Mouse (Mus musculus) CH12.LX (cell line): ENCODE measurements at regions not wholly inside any gene's neighbourhood (a gene's known extent, or its start where the extent isn't known, plus 50 kb on each side); places are given as distances from the start of the nearest gene placed in this dataset.

Experiments
- CHD2 ChIP-seq: IDR thresholded peaks from 2 replicates; pipeline ENCODE4 v1.6.1; 2011; ENCODE audit warnings: low read length, improper control_type of control experiment
- CTCF ChIP-seq, 2 experiments: IDR thresholded peaks in 1 of 2; conservative IDR thresholded peaks in 1 of 2; 2 replicates each; pipeline ENCODE4 v1.5.1; 2011 to 2012; ENCODE audit warnings: low read depth in 2 of 2, low read length in 2 of 2, improper control_type of control experiment in 1 of 2, inconsistent platforms in 1 of 2, mild to moderate bottlenecking in 1 of 2, moderate library complexity in 1 of 2
- MAX ChIP-seq: IDR thresholded peaks from 2 replicates; pipeline ENCODE4 v1.6.1; 2011; ENCODE audit warnings: low read length, improper control_type of control experiment
- MXI1 ChIP-seq: IDR thresholded peaks from 2 replicates; pipeline ENCODE4 v1.6.1; 2011; ENCODE audit warnings: mild to moderate bottlenecking, low read depth, low read length, improper control_type of control experiment
- NRF1 ChIP-seq: IDR thresholded peaks from 2 replicates; pipeline ENCODE4 v1.6.1; 2014; ENCODE audit warnings: low read depth, mild to moderate bottlenecking, inconsistent platforms, low read length, improper control_type of control experiment, moderate library complexity
- POLR2A ChIP-seq: IDR thresholded peaks from 2 replicates; pipeline ENCODE4 v1.6.1; 2011; ENCODE audit warnings: low read depth, mild to moderate bottlenecking, improper control_type of control experiment, low read length
- TCF12 ChIP-seq: IDR thresholded peaks from 2 replicates; pipeline ENCODE4 v1.6.1; 2014; ENCODE audit warnings: low read depth, mild to moderate bottlenecking, inconsistent platforms, low read length, improper control_type of control experiment
- USF1 ChIP-seq: IDR thresholded peaks from 2 replicates; pipeline ENCODE4 v1.6.1; 2014; ENCODE audit warnings: low read depth, mild to moderate bottlenecking, inconsistent platforms, low read length, improper control_type of control experiment

GRCm38 (mm10) chr1:61525881-61526280, 112.7 kb upstream of the Pard3b start:
- TF ChIP-seq TCF12: no peak
- TF ChIP-seq POLR2A: no peak
- TF ChIP-seq USF1: no peak
- TF ChIP-seq CTCF (conservative IDR thresholded peaks at IDR 0.05 in 1 of 2, IDR thresholded peaks at IDR 0.05 in 1 of 2; ENCODE audit: low read depth in 2 of 2, low read length in 2 of 2): no peak
- no peak for TF ChIP-seq CHD2
- TF ChIP-seq NRF1: no peak
- no peak for TF ChIP-seq MAX
- no peak for TF ChIP-seq MXI1
